Mouse (Mus musculus): ENCODE results near the gene Xrcc3. TPM values are rescaled to one million over a fixed set of nuclear protein-coding genes. Genes with fewer than 3 reads are reported as not detected.
A peak's percentile ranks its signal among the peaks of the same experiment; 100 is the strongest.

The Xrcc3 gene
- polyA plus RNA-seq, 1 experiment from 2014 or later: 8.4 TPM

- Histone ChIP-seq H3K9ac (no peak overlapping the region), H3K4me1 (peaks cover 24% of the 10 kb centered on the region), H3K36me3 (peaks cover 32% of the 10 kb centered on the region), H3K27me3 (no peaks in the 10 kb centered on the region), H3K4me2 (no peak overlapping the region), H3K27ac (peak overlapping the region; percentile 68), H3K4me3 (no peak overlapping the region), H3K9me3 (no peaks in the 10 kb centered on the region)
- WGBS: 63% methylated on average over 8 of the region's 9 CpGs
- ATAC-seq (ENCODE audit: insufficient number of reproducible peaks, low FRiP score, low TSS enrichment, low read depth): no peak
These were observed 43.7 kb downstream of the Xrcc3 start for GRCm38 (mm10) chr12:111769816-111770577.

DNA sequence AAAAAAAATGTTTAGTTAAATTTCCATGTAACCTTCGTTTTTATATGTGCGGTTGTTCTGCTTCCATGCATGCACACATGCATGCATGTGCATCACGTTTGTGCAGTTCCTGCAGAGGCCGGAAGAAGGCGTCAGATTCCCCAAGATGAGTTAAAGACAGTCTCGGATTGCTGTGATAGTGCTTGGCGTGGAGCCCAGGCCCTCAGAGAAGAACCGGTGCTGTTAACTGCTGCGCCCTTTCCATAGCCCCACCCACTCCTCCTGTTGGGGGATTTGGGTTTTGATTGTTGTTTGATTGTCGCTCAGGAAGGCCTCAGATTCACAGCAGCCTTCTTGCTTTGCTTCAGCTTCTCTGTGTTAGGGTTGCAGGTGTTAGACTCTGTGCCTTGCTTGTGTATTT is 44.4 kb downstream of the Xrcc3 start:
- Histone ChIP-seq H3K4me2 (no peak overlapping the region), H3K9me3 (no peaks in the 10 kb centered on the region), H3K27ac (peak overlapping the region; percentile 68), H3K4me1 (peaks cover 24% of the 10 kb centered on the region), H3K36me3 (peaks cover 25% of the 10 kb centered on the region), H3K27me3 (no peaks in the 10 kb centered on the region), H3K9ac (no peak overlapping the region), H3K4me3 (no peak overlapping the region)
- WGBS: 31% methylated on average over 10 of the region's 10 CpGs
- ATAC-seq (ENCODE audit: insufficient number of reproducible peaks, low FRiP score, low TSS enrichment, low read depth): no peak

DNA sequence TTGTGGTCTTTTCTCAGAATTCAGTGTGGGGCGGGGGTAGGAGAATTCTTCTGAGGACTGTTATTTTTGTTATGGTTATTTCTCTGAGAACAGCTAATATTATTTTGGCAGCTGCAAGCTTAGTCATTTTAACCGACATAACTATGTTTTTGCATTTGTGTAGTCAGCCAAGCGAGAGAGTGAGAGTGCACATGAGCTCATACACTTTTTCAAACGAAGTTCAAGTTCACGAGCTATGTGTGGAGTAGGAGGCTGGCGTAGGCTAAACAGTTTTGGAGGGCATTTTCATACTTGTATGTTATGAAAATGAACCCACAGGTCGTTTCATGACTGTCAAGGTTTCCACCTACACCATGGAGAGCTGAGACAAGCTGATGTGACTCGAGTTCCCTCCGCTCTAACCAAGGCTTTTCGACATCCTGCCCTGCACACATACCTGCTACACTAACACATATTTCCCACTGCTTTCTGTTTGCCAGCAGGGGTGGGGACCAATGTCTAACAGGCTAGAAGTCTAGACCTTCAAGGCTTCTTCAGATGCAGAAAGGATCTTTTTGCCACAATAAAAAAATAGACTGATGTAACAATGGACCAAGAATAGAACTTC is 45.2 kb downstream of the Xrcc3 start:
- Histone ChIP-seq H3K4me2 (no peak overlapping the region), H3K9ac (no peak overlapping the region), H3K36me3 (peaks cover 17% of the 10 kb centered on the region), H3K27me3 (no peaks in the 10 kb centered on the region), H3K4me3 (no peak overlapping the region), H3K9me3 (no peaks in the 10 kb centered on the region), H3K4me1 (peaks cover 24% of the 10 kb centered on the region), H3K27ac (peak overlapping the region; percentile 17; the same call in 1 of the 2 replicates)
- ATAC-seq (ENCODE audit: insufficient number of reproducible peaks, low FRiP score, low TSS enrichment, low read depth): no peak
- WGBS: 79% methylated on average over 10 of the region's 10 CpGs

GRCm38 (mm10) chr12:111766313-111767236 is 47.1 kb downstream of the Xrcc3 start:
- Histone ChIP-seq H3K9ac (no peak overlapping the region), H3K27ac (no peak overlapping the region), H3K4me2 (no peak overlapping the region), H3K9me3 (no peaks in the 10 kb centered on the region), H3K27me3 (no peaks in the 10 kb centered on the region), H3K4me3 (no peak overlapping the region), H3K4me1 (peaks cover 32% of the 10 kb centered on the region), H3K36me3 (peaks cover 10% of the 10 kb centered on the region)
- WGBS: 70% methylated on average over 16 of the region's 16 CpGs
- no peak for ATAC-seq (ENCODE audit: insufficient number of reproducible peaks, low FRiP score, low TSS enrichment, low read depth)

GRCm38 (mm10) chr12:111762620-111763280 is 50.9 kb downstream of the Xrcc3 start:
- Histone ChIP-seq H3K4me1 (peaks cover 47% of the 10 kb centered on the region), H3K27ac (peak overlapping the region; percentile 4; the same call in 1 of the 2 replicates), H3K27me3 (no peaks in the 10 kb centered on the region), H3K9me3 (no peaks in the 10 kb centered on the region), H3K4me3 (no peak overlapping the region), H3K9ac (no peak overlapping the region), H3K4me2 (no peak overlapping the region), H3K36me3 (peaks cover 10% of the 10 kb centered on the region)
- WGBS: 85% methylated on average over 13 of the region's 13 CpGs
- no peak for ATAC-seq (ENCODE audit: insufficient number of reproducible peaks, low FRiP score, low TSS enrichment, low read depth)

DNA sequence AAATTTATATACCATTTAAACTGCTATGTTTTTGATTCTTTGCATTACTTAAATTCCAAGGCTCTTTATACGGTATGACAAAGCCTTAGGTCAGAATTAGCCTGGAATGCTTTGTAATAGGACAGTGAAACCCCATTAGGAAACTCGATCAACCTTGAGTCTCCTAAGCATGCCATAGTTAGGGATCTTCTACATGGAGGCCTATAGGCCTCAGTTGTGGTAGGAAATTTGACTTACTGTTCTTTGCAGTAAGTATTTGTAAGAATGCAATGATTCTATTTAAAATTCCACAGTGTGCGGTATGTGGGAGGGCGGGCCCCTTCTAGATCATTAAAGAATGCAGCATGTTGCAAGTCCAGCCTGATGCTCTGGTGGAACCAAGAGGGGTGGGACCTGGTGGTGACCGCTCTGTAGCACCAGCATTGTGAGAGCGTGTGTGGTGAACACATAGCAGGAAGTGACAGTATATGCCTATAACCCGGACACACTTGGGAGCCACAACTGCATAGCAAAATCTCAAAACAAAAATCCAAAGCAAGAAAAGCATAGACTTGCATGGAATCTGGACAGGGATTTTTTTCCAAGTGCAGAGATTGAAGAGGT is 53.3 kb downstream of the Xrcc3 start:
- H3K4me1 ChIP-seq: peaks cover 36% of the 10 kb centered on the region
- peak overlapping the region; percentile 94 for H3K4me2 ChIP-seq
- 0 out of 2 replicates have a peak overlapping the region, but pooled peaks have one; percentile 2 for H3K9ac ChIP-seq
- H3K9me3 ChIP-seq: no peaks in the 10 kb centered on the region
- ATAC-seq (ENCODE audit: insufficient number of reproducible peaks, low FRiP score, low TSS enrichment, low read depth): no peak
- peak overlapping the region; percentile 91 for H3K4me3 ChIP-seq
- peaks cover 10% of the 10 kb centered on the region for H3K36me3 ChIP-seq
- 53% methylated on average over 7 of the region's 7 CpGs for WGBS
- H3K27me3 ChIP-seq: no peaks in the 10 kb centered on the region
- H3K27ac ChIP-seq: peak overlapping the region; percentile 90; the same call in 1 of the 2 replicates

DNA sequence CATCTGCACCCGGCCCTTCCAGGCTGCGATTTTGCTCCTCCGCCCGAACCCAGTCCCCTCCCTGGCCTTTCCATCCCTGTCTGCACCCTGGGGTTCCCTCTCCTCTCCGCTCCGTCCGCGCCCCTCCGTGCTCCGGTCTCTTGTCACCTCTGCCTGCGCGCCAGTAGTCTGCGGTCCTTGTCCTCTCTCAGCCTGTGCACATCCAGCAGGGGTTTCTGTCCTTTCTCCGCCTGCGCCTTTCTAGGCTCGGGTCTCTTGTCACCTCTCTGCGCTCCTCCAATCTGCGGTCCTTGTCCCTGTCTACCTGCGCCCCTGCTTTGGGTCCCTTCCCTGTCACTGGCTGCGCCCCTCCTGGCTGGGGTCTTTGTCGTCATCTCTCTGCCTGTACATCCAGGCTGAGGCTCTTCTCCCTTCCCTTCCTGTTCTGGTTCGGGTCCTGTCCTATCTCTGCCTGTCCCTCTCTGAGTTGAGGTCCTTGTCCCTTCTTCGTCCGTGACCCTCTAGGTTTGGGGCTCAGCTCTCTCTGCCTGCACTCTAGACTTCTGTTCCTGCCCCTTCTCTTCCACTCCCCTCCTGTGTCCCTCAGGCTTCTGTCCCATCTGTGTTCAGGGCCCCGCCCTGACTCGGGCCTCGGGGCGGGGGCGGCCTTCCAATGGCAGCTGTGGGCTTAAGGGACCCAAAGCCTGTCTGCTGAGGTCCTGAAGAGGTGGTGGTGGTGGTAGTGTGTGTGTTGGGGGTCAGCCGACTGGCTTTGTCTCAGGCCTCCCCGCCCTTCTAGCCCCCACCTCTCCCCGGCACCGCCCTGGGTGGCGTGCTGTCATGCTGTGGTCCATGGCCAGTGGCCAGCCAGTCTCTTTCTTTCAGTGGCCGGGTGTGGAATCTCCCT is 54.3 kb downstream of the Xrcc3 start:
- Histone ChIP-seq H3K36me3 (peaks cover 10% of the 10 kb centered on the region), H3K27ac (peak overlapping the region; percentile 90), H3K9me3 (no peaks in the 10 kb centered on the region), H3K4me2 (peak overlapping the region; percentile 94), H3K4me1 (peaks cover 36% of the 10 kb centered on the region), H3K9ac (peak overlapping the region; percentile 87), H3K27me3 (no peaks in the 10 kb centered on the region), H3K4me3 (peak overlapping the region; percentile 91)
- WGBS: under 1% methylated on average over 35 of the region's 35 CpGs
- ATAC-seq (ENCODE audit: insufficient number of reproducible peaks, low FRiP score, low TSS enrichment, low read depth): 0 out of 2 replicates have a peak, but pooled peaks have one; percentile 38

DNA sequence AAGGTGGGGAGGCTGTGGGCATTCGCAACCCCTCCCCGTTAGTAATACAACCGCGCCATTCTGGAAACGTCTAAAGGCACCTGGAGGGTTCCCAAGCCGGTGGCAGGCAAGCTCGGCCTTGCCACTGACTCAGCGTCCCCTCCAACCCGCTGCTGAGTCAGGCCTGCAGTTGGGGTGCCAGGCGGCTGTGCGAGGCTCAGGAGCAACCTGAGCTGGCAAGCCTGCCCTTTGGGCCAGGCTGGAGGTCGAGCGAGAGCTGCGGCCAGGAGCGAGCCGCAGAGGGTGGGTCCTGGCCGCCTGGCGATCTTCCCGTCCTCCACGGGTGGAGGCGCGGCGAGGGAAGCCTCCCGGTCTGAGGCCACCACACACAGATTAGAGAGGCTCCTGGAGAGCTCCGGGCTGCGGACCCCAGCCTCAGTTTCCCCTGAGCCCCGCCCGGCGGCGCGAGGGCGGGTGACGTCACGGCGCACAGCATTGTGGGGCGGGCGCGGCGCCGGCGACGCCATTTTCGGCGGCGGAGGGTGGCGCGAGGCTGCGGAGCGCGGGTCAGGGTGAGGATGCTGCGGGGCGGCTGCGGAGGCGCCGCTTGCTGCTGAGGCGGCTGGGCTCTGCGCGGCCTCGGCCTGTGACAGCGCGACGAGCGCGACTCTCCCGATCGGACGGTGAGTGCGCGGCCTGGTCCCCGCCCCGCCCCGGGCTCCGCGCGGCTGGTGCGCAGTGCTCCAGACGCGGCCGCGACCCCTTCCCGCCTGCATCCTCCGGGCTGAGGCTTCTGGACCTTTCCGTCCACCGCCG is 55.1 kb downstream of the Xrcc3 start, which contains the start of gene Klc1:
Klc1 (plus strand) TSS at position 469 of the 795 bp plus-strand sequence.
- ATAC-seq (ENCODE audit: insufficient number of reproducible peaks, low FRiP score, low TSS enrichment, low read depth): peak; percentile 37; the same call in 1 of the 2 replicates
- WGBS: under 1% methylated on average over 80 of the region's 85 CpGs
- Histone ChIP-seq H3K4me2 (peak within 1 kb of the TSS; percentile 94), H3K4me3 (peak within 1 kb of the TSS; percentile 91), H3K27me3 (no peaks in the 10 kb centered on the region), H3K36me3 (peaks cover 10% of the 10 kb centered on the region), H3K4me1 (peaks cover 36% of the 10 kb centered on the region), H3K9ac (peak within 1 kb of the TSS; percentile 87), H3K27ac (peak within 1 kb of the TSS; percentile 90), H3K9me3 (no peaks in the 10 kb centered on the region)

DNA sequence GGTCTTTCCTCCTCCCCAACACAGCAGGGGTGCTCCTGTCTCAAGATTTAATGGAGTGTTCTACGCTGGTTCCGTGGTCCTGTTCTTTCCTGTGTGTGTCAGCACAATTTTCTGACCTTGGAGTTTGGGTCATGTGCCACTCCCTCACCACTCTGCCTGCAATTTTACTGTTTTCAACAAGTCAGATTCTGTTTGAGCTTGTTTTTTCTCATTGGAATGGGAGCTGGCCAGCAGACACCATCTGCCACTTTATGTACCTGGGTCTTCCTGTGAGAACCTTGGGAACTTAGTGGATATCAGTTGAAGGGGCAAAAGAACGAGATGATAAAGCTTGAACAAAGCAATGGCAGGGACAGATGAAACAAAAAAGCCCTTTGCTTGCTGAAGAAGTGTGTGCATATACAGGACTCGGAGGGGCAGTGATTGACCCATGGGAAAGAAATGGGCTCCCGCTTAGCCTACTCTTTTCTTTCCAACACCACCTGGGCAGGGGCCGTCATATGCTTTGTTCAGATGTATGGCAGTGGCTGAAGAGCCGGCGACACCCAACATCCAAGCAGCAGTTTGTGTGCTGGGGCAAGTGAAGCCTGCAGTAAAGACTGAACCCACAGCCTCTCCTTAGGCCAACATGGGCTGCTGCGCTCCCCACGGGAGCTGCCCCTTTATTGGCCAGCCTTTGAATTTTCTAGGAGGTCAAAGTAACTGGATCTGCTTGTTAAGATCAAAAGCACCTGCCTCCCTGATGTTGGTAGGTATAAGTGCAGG is 55.9 kb downstream of the Xrcc3 start:
- H3K36me3 ChIP-seq: peaks cover 1% of the 10 kb centered on the region; the same call in 1 of the 2 replicates
- peak overlapping the region; percentile 91 for H3K4me3 ChIP-seq
- no peak for ATAC-seq (ENCODE audit: insufficient number of reproducible peaks, low FRiP score, low TSS enrichment, low read depth)
- 39% methylated on average over 10 of the region's 10 CpGs for whole genome bisulfite sequencing
- H3K27ac ChIP-seq: no peak overlapping the region; the same call in 1 of the 2 replicates
- H3K4me2 ChIP-seq: peak overlapping the region; percentile 94
- no peaks in the 10 kb centered on the region for H3K27me3 ChIP-seq
- H3K4me1 ChIP-seq: peaks cover 41% of the 10 kb centered on the region
- H3K9me3 ChIP-seq: no peaks in the 10 kb centered on the region
- H3K9ac ChIP-seq: peak overlapping the region; percentile 87
